11 mouse cellular contexts compared by ENCODE assay signal in the genomic region with DNA sequence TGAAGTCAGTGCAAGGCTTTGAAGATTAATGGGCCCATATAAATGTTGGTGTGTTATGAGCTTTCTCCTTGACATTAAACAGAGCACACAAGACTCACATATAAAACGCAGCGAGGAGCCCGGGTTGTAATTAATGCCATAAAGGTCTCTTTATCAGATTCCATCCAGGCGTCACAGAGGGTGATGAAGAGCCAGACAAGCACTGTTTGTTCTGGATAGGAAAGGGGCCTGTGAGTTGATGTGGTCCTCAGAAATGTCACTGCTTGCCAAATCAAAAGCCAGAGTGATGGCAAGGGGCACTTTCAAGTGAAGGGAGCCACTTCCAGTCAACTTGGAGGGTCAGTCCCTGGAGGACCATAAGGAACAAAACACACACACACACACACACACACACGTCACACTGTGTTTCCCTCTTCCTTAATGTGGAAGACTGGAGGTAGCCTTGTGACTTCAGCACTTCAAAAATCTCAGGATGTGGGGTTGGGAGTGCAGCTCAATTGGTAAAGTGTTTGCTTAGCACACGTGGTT.
DNase-seq lines count a peak whose midpoint lies in the region; ATAC-seq and TF ChIP-seq lines count a peak whose summit lies in the region.
"Had no signal": no experiment of that assay in that cellular context is flagged by ENCODE, and none has a peak within 500 bp of the region (broad histone marks: within the 10 kb centered on the region; RNA-seq: fewer than 3 reads in every experiment).

No protein-coding gene starts in this region.

- H3K9ac ChIP-seq in kidney, embryonic 15.5 days = no peak overlapping the region
- H3K9ac ChIP-seq in embryonic facial prominence, embryonic 14.5 days (ENCODE audit: low read depth, low read length) = no peak overlapping the region; the same call in 1 of the 2 replicates
- H3K9ac ChIP-seq in limb, embryonic 14.5 days (ENCODE audit: low read depth, low read length, severe bottlenecking) = no peak overlapping the region
- no peak overlapping the region for H3K9ac ChIP-seq in stomach, embryonic 14.5 days (replicated peaks; ENCODE audit: low read depth, low read length)
- H3K9ac ChIP-seq: liver, embryonic 14.5 days had no signal

- WGBS in kidney, embryonic 15.5 days = 31% methylated on average over 6 of the region's 6 CpGs
- 39% methylated on average over 6 of the region's 6 CpGs for WGBS in embryonic facial prominence, embryonic 14.5 days
- WGBS in limb, embryonic 14.5 days = 19% methylated on average over 6 of the region's 6 CpGs
- WGBS in stomach, embryonic 14.5 days = 27% methylated on average over 6 of the region's 6 CpGs

- H3K4me1 ChIP-seq in kidney, embryonic 15.5 days = peaks cover 40% of the 10 kb centered on the region
- H3K4me1 ChIP-seq in embryonic facial prominence, embryonic 14.5 days (ENCODE audit: control insufficient read depth, insufficient read depth, low read length) = peaks cover 36% of the 10 kb centered on the region
- H3K4me1 ChIP-seq in limb, embryonic 14.5 days (ENCODE audit: control insufficient read depth, insufficient read depth, low read length) = peaks cover 49% of the 10 kb centered on the region
- H3K4me1 ChIP-seq in stomach, embryonic 14.5 days (ENCODE audit: control insufficient read depth, insufficient read depth, low read length) = peaks cover 16% of the 10 kb centered on the region; the same call in 1 of the 2 replicates

- ATAC-seq in kidney, embryonic 15.5 days (replicated peaks; ENCODE audit: low FRiP score) = peak; percentile 16; the same call in 1 of the 2 replicates
- peak; percentile 26 for ATAC-seq in embryonic facial prominence, embryonic 14.5 days (ENCODE audit: low read depth)
- peak; percentile 90 for ATAC-seq in limb, embryonic 14.5 days (ENCODE audit: low FRiP score, low read depth)
- ATAC-seq in stomach, embryonic 14.5 days (ENCODE audit: insufficient number of reproducible peaks, insufficient read depth, low FRiP score, low read depth) = no peak
- no peak for ATAC-seq in erythroblast, adult 5-6 weeks (replicated peaks; ENCODE audit: low FRiP score, poor library complexity, severe bottlenecking)

- no peaks in the 10 kb centered on the region for H3K27me3 ChIP-seq in kidney, embryonic 15.5 days
- no peaks in the 10 kb centered on the region for H3K27me3 ChIP-seq in embryonic facial prominence, embryonic 14.5 days (replicated peaks; ENCODE audit: control insufficient read depth, insufficient read depth, low read length)
- H3K27me3 ChIP-seq in limb, embryonic 14.5 days (ENCODE audit: control insufficient read depth, insufficient read depth, low read length) = no peaks in the 10 kb centered on the region
- H3K27me3 ChIP-seq in stomach, embryonic 14.5 days (ENCODE audit: control insufficient read depth, insufficient read depth, low read length) = no peaks in the 10 kb centered on the region

- H3K27ac ChIP-seq in kidney, embryonic 15.5 days = peak overlapping the region; percentile 85
- peak overlapping the region; percentile 77 for H3K27ac ChIP-seq in embryonic facial prominence, embryonic 14.5 days (replicated peaks; ENCODE audit: low read depth, low read length)
- peak overlapping the region; percentile 87 for H3K27ac ChIP-seq in limb, embryonic 14.5 days (replicated peaks; ENCODE audit: low read depth, low read length)
- peak overlapping the region; percentile 77 for H3K27ac ChIP-seq in stomach, embryonic 14.5 days (ENCODE audit: low read length)
- H3K27ac ChIP-seq: liver, embryonic 14.5 days had no signal

- H3K4me2 ChIP-seq in kidney, embryonic 15.5 days = no peak overlapping the region
- no peak overlapping the region for H3K4me2 ChIP-seq in embryonic facial prominence, embryonic 14.5 days (ENCODE audit: low read depth, low read length)
- H3K4me2 ChIP-seq in limb, embryonic 14.5 days (replicated peaks; ENCODE audit: low read depth, low read length, severe bottlenecking) = no peak overlapping the region
- no peak overlapping the region for H3K4me2 ChIP-seq in stomach, embryonic 14.5 days (replicated peaks; ENCODE audit: low read depth, low read length)

- H3K9me3 ChIP-seq in kidney, embryonic 15.5 days (replicated peaks) = no peaks in the 10 kb centered on the region
- no peaks in the 10 kb centered on the region for H3K9me3 ChIP-seq in embryonic facial prominence, embryonic 14.5 days (ENCODE audit: control insufficient read depth, low read length)
- no peaks in the 10 kb centered on the region for H3K9me3 ChIP-seq in limb, embryonic 14.5 days (ENCODE audit: control insufficient read depth, low read length)
- H3K9me3 ChIP-seq in stomach, embryonic 14.5 days (ENCODE audit: control insufficient read depth, low read depth, low read length) = no peaks in the 10 kb centered on the region
- H3K9me3 ChIP-seq: G1E had no signal

- DNase-seq in kidney, postnatal 14 days = no peak
- DNase-seq in embryonic facial prominence, embryonic 14.5 days (ENCODE audit: low spot score) = peak; percentile 74
- DNase-seq in limb, embryonic 14.5 days (ENCODE audit: low spot score) = peak; percentile 85
- no peak for DNase-seq in left cerebral cortex, adult 8-10 months (ENCODE audit: low spot score in 2 of 2)
- DNase-seq: adrenal gland, adult 2 months; cerebellum, adult 9-10 months had no signal

- TF ChIP-seq POLR2A in limb, embryonic 14.5 days (IDR thresholded peaks at IDR 0.05; ENCODE audit: borderline replicate concordance, extremely low read depth, insufficient read depth, insufficient read length) = no peak

- H3K4me3 ChIP-seq in kidney, embryonic 15.5 days (replicated peaks) = no peak overlapping the region
- no peak overlapping the region for H3K4me3 ChIP-seq in embryonic facial prominence, embryonic 14.5 days (ENCODE audit: low read depth, low read length)
- no peak overlapping the region for H3K4me3 ChIP-seq in limb, embryonic 14.5 days (replicated peaks; ENCODE audit: low read length)
- no peak overlapping the region for H3K4me3 ChIP-seq in stomach, embryonic 14.5 days (ENCODE audit: low read depth, low read length)

- no peaks in the 10 kb centered on the region for H3K36me3 ChIP-seq in kidney, embryonic 15.5 days
- no peaks in the 10 kb centered on the region for H3K36me3 ChIP-seq in embryonic facial prominence, embryonic 14.5 days (ENCODE audit: control insufficient read depth, insufficient read depth, low read length)
- no peaks in the 10 kb centered on the region for H3K36me3 ChIP-seq in limb, embryonic 14.5 days (ENCODE audit: control insufficient read depth, insufficient read depth, low read length)
- no peaks in the 10 kb centered on the region for H3K36me3 ChIP-seq in stomach, embryonic 14.5 days (ENCODE audit: control insufficient read depth, insufficient read depth, low read length)
- H3K36me3 ChIP-seq: G1E had no signal

Comparison
In these comparisons a context has a peak if more than half of its experiments do, and no peak if none do; other contexts are left out.
1. ATAC-seq: peak in kidney, embryonic 15.5 days (single experiment), embryonic facial prominence, embryonic 14.5 days (single experiment) and limb, embryonic 14.5 days (single experiment); none in stomach, embryonic 14.5 days (single experiment) and erythroblast, adult 5-6 weeks (single experiment).
2. DNase-seq: peak in embryonic facial prominence, embryonic 14.5 days (single experiment) and limb, embryonic 14.5 days (single experiment); none in kidney, postnatal 14 days (single experiment) and left cerebral cortex, adult 8-10 months (0 of 2).
3. Peak in every context shown above with its lines, with median percentiles within 50 percentile points of each other: H3K27ac ChIP-seq.